Mouse (Mus musculus) G1E-ER4 (cell line): ENCODE results near the gene Rab3b. TPM values are rescaled to one million over a fixed set of nuclear protein-coding genes. Genes with fewer than 3 reads are reported as not detected.

ENCODE experiments used
- GATA1 ChIP-seq: IDR thresholded peaks from one replicate; pipeline ENCODE4 v1.8.0; 2012; ENCODE audit warnings: low read length, inconsistent platforms
- polyA plus RNA-seq: library from polyadenylated mRNA; stranded (reverse); fragments of >175 nt; gene quantifications from 2 replicates; pipeline ENCODE4 v1.2.3, GENCODE M21; 2012

The Rab3b gene
- polyA plus RNA-seq, 1 experiment: not detected

GRCm38 (mm10) chr4:108971054-108971453, 92.2 kb downstream of the Rab3b start:
- TF ChIP-seq GATA1: no peak

DNA sequence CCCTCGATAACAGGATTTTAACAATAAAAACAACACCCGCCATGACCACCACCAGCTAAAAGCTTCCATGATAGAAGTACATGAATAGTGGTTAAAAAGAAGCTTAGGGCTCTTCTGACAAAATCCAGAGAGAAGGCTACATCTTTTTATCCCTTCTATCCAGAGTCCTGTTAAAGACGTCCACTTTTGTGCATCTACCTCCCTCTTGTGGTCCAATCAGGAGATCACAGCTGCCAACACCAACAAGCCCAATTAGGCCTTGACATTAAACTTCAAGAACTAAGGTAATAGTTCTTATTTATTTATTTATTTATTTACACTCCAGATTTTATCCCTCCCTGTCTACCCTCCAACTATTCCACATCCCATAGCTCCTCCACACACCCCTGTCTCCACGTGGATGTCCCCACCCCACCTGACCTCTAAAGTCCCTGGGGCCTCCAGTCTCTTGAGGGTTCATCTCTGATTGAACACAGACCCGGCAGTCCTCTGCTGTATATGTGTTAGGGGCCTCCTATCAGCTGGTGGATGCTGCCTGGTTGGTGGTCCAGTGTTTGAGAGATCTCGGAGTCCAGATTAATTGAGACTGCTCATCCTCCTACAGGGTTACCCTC, 97.7 kb downstream of the Rab3b start:
- no peak for TF ChIP-seq GATA1

- TF ChIP-seq GATA1: no peak
Measured at GRCm38 (mm10) chr4:108986833-108987472, 108.1 kb downstream of the Rab3b start.

GRCm38 (mm10) chr4:108987473-108987842, 108.6 kb downstream of the Rab3b start:
- TF ChIP-seq GATA1: no peak

DNA sequence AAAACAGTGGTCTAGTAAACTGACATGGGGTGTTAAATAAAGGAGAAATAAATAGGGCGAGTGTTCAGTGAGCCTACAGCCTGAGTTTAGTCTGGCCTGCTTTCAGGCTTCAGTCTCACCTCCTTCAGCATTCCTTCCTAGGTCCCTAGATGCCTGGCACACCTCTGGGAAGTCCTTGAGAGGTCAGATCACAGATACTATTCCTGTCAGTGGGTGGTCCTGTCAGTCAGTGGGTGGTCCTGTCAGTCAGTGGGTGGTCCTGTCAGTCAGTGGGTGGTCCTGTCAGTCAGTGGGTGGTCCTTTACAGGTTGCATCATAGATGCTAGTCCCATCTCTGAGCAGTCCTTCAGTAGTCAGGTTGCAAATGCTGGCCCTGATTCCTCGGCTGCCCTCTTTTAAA, 110.6 kb downstream of the Rab3b start:
- TF ChIP-seq GATA1: no peak

GRCm38 (mm10) chr4:108990032-108990431, 111.2 kb downstream of the Rab3b start:
- TF ChIP-seq GATA1: no peak

GRCm38 (mm10) chr4:108990571-108990970, 111.7 kb downstream of the Rab3b start:
- no peak for TF ChIP-seq GATA1

DNA sequence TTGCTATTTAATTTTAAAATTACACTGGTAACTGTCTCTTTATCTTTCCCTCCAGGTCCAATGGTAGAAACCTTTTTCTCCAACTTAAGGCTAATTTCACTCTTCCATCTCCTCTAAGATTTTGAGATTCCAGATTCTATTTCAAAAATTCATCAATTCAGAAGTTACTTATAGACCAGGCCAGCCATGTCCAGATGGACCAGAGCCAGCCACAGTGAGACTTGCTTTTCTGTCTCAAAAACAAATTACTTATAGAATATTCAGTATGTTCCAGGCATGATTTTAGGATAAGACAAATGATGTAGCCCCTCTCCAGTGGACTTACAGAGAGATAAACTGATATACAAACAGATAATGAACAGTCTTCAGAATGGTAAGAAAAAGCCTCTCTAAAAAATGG, 112.9 kb downstream of the Rab3b start:
- TF ChIP-seq GATA1: no peak

Other genes starting within 250 kb of the Rab3b start
- gene 3110021N24Rik, start 159.4 kb upstream of the Rab3b start, polyA plus RNA-seq: not detected in 2 replicates
- gene Zfyve9, start 98.3 kb upstream of the Rab3b start, polyA plus RNA-seq: not detected in 2 replicates
- gene Btf3l4, start 45.4 kb upstream of the Rab3b start, polyA plus RNA-seq: 7.9 and 11.1 TPM in 2 replicates
- 3.3 and 4.9 TPM in 2 replicates for gene Txndc12, start 44.5 kb upstream of the Rab3b start, polyA plus RNA-seq
- gene Kti12, start 31.3 kb upstream of the Rab3b start, polyA plus RNA-seq: 95.2 and 134 TPM in 2 replicates
- gene A730015C16Rik, start 30.4 kb upstream of the Rab3b start, polyA plus RNA-seq: 0.06 TPM in 1 of 2 replicates, not detected in the other
- gene Nrd1, start 121.6 kb downstream of the Rab3b start, polyA plus RNA-seq: 23.1 and 28.9 TPM in 2 replicates